Mouse (Mus musculus) hindbrain, embryonic 12.5 days (tissue): Measurements from ENCODE around the gene Tmem130. TPM values are rescaled to one million over a fixed set of nuclear protein-coding genes. Genes with fewer than 3 reads are reported as not detected.

Experiments used
- ATAC-seq: fragments of 200-750 bp; cut with Nextera tagmentation; 2 replicates; pipeline ENCODE4 v1.8.0; 2017; ENCODE audit warnings: moderate TSS enrichment; ENCODE audit not compliant: low FRiP score
- H3K27ac ChIP-seq: fragments of 300-500 bp; sonication (generic); 2 replicates; pipeline ENCODE4 v1.5.1; 2016; ENCODE audit warnings: mild to moderate bottlenecking
- H3K27me3 ChIP-seq: fragments of 300-500 bp; sonication (generic); 2 replicates; pipeline ENCODE4 v1.6.1; 2016; ENCODE audit warnings: mild to moderate bottlenecking
- H3K36me3 ChIP-seq: fragments of 300-500 bp; sonication (generic); 2 replicates; pipeline ENCODE4 v1.6.1; 2016; ENCODE audit warnings: mild to moderate bottlenecking
- H3K4me1 ChIP-seq: fragments of 300-500 bp; sonication (generic); 2 replicates; pipeline ENCODE4 v1.6.1; 2016
- H3K4me2 ChIP-seq: fragments of 300-500 bp; sonication (generic); replicated peaks from 2 replicates; pipeline ENCODE4 v1.6.1; 2016; ENCODE audit warnings: mild to moderate bottlenecking
- H3K4me3 ChIP-seq: fragments of 300-500 bp; sonication (generic); 2 replicates; pipeline ENCODE4 v1.5.1; 2016; ENCODE audit warnings: mild to moderate bottlenecking
- H3K9ac ChIP-seq: fragments of 300-500 bp; sonication (generic); 2 replicates; pipeline ENCODE4 v1.6.1; 2016; ENCODE audit warnings: mild to moderate bottlenecking, moderate library complexity
- H3K9me3 ChIP-seq: fragments of 300-500 bp; sonication (generic); replicated peaks from 2 replicates; pipeline ENCODE4 v1.6.1; 2016; ENCODE audit warnings: mild to moderate bottlenecking
- WGBS: fragments of 180-500 bp; shearing (Covaris S2); methylation state at CpG from one replicate; pipeline ENCODE4 v1.1.7; 2016; 5-methylcytosine and 5-hydroxymethylcytosine counted together
- polyA plus RNA-seq: library from polyadenylated mRNA; unstranded; fragments of >200 nt; fragmentation: Nextera tagmentation; extraction: Ambion mirVana; gene quantifications from 2 replicates; pipeline ENCODE4 v1.2.1, GENCODE M21; 2016

The Tmem130 gene
- polyA plus RNA-seq, 1 experiment from 2014 or later, result 73.4 TPM

- H3K4me3 ChIP-seq, result no peak overlapping the region
- 51% methylated on average over 4 of the region's 4 CpGs for WGBS
- peaks cover 20% of the 10 kb centered on the region for H3K4me1 ChIP-seq
- H3K9ac ChIP-seq, result no peak overlapping the region
- H3K9me3 ChIP-seq, result no peaks in the 10 kb centered on the region
- no peak for ATAC-seq
- H3K27me3 ChIP-seq, result no peaks in the 10 kb centered on the region
- H3K4me2 ChIP-seq, result no peak overlapping the region
- no peak overlapping the region for H3K27ac ChIP-seq
- H3K36me3 ChIP-seq, result no peaks in the 10 kb centered on the region
These were observed 73.2 kb downstream of the Tmem130 start for GRCm38 (mm10) chr5:144688371-144688770.

Other genes starting within 250 kb of the Tmem130 start
- 1.6 and 1.7 TPM in 2 replicates for gene Nptx2, start 215.9 kb downstream of the Tmem130 start, polyA plus RNA-seq
- gene Trrap, start 5.9 kb upstream of the Tmem130 start, polyA plus RNA-seq, result 92.5 and 94.5 TPM in 2 replicates
- 32.6 and 33.3 TPM in 2 replicates for gene Smurf1, start 204.0 kb upstream of the Tmem130 start, polyA plus RNA-seq